Mouse (Mus musculus): ENCODE data around the gene Dnlz. TPM values are rescaled to one million over a fixed set of nuclear protein-coding genes. Genes with fewer than 3 reads are reported as not detected.
"Not testable (repeated sequence)": the region's sequence is repeated elsewhere in the genome, so short reads cannot be mapped to it uniquely, and the experiment has no call there.

Gene Dnlz
- 10 to 100 TPM; 27.7 to 29.4 TPM for total RNA-seq (2021)
- long read RNA-seq, experiment 1, transcript Dnlz-201 (3 exons, 2,916 nt), result major isoform, 36 of 95 reads
- long read RNA-seq, experiment 1, transcript Dnlz-202 (2 exons, 2,766 nt), result minor isoform, 34 of 95 reads
- long read RNA-seq, experiment 1, partial matches to known transcripts, result 2 of 95 reads
- long read RNA-seq, experiment 1, other reads (novel, unspliced or antisense), result 23 of 95 reads
- long read RNA-seq, experiment 2, transcript Dnlz-201 (3 exons, 2,916 nt), result major isoform, 35 of 93 reads
- long read RNA-seq, experiment 2, transcript Dnlz-202 (2 exons, 2,766 nt), result minor isoform, 24 of 93 reads
- long read RNA-seq, experiment 2, partial matches to known transcripts, result 17 of 93 reads
- long read RNA-seq, experiment 2, other reads (novel, unspliced or antisense), result 17 of 93 reads

DNA sequence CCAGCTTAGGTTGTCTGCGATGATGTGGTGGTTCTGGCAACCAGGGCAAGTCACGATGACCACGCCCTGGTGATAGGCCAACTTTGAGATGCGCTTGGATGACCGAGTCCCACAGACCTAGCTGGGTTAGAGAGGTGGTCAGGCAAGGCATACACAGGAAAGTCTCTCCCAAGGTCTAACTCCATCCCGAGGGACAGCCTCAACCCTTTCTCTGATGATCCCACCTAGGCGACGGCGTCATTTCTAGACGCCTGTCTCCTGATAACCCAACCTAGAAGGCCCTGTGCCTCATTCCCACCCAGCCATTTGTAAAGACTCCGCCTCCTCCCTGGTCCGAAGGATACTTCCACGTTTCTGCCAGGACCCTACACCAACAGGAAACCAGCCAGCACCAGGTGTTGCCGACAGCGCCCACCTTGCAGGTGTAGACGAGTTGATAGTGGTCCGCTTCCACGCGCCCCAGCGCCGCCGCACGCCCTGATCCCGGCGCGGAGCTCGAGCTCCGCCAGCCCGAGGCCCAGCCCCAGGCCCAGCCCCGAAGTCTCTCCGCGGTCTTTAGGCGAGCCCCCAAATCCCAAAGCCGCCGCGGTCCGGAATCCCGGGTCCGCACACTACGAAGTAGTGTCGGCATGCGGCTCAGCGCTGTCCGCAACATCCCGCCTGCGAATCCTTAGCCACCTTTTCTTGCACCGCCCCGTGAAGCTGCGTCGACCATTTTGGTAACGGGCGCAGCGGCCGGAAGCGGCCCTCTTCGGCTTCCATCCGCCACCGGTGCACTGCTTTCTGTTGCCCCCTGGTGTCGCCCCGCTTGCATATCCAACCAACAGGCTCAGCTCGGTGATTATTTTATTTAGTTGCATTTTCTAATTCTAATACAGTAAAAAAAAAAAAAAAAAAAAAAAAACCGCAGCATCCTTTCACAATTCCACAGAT lies at the start of gene Dnlz:
Dnlz (minus strand) TSS at position 753 of the 933 bp plus-strand sequence.
- DNase-seq (ENCODE audit: low spot score in 2 of 2), result peak; percentile 93 to 95

GRCm38 (mm10) chr2:26401023-26401422 lies 49.1 kb upstream of the Dnlz start:
- DNase-seq (ENCODE audit: low spot score in 2 of 2), result no peak

DNA sequence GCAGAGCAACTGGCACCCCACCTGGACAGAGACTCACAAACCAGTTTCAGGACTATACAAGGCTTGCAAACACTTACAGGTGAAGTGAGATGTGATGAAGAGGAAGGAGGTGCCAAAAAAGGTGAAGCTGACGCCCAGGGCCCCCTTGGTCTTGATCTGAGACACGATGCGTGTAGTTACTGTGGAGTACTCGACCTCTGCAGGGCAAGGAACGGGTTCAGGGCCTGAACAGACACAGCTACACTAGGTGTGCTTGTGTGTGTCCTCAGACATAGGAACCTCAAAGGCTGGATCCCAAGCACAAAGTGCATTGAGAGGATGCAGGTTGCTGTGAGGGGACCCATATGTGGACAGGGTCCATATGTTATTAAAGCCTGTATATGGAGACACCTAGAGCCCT lies 48.4 kb upstream of the Dnlz start:
- no peak for DNase-seq (ENCODE audit: low spot score in 2 of 2)

DNA sequence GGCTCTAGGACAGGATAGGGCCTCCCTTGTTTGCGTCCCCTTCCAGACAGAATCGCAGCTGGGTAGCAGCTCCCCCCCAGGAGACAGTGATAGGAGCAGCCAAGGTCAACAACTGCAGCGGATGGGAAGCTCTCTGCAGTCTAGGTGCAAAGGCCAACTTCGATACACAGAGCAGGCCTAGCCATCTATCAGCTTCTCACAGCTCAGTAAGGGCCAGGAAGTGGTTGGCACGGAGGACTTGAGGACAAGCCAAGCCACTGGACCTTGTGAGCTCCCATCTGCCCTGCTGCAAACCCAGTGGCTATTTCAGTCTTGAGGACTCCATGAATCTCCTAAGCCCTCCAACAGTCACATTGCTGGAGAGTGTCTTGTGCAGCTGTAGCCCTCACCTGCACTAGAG lies 47.7 kb upstream of the Dnlz start:
- DNase-seq (ENCODE audit: low spot score in 2 of 2), result no peak

DNA sequence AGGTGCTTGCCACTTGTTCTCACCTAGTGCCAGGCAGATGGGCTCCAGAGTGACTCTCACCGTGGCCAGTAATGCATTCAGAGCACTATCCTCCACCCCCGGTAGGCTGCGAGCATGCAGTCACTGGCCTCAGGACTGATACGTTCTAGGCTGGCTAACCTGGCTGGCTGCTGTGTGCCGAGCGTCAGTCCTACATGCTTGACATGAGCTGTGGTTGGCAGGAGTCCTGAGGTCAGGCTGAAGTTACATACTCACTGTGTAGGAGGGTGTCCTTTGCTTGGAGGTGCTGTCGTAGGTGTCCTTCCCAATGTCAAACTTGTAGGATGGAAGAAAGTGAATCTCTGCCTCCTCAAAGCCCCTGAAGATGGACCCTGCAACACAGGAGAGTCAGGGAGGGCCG lies 47.1 kb upstream of the Dnlz start:
- DNase-seq (ENCODE audit: low spot score in 2 of 2), result no peak

- DNase-seq (ENCODE audit: low spot score in 2 of 2), result no peak
These were observed 39.7 kb upstream of the Dnlz start for GRCm38 (mm10) chr2:26391617-26392016.

DNA sequence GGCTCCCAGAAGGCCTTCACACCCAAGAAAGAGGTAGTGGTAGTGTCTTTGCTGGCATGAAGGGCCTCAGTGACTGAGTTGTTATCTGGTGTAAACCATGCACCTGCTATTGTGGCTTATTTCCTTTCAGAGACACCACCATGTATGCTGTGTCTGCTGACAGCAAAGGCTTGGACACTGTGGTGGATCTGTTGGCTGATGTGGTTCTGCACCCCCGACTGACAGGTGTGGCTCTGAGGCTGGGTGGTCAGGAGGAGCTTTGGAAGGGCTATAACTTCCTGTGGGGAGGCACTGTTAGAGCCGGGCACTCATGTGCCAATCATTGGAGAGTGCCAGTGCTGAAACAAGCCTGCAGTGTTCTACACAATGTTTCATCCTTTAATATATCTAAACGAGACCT lies 39.0 kb upstream of the Dnlz start:
- no peak for DNase-seq (ENCODE audit: low spot score in 2 of 2)

GRCm38 (mm10) chr2:26389154-26389690 lies 37.3 kb upstream of the Dnlz start, which contains the start of the genes Entr1 and Pmpca:
Gene Entr1 (minus strand): TSS chr2:26389316.
Gene Pmpca (plus strand): TSS chr2:26389339.
- DNase-seq (ENCODE audit: low spot score in 2 of 2), result peak; percentile 82 to 88

DNA sequence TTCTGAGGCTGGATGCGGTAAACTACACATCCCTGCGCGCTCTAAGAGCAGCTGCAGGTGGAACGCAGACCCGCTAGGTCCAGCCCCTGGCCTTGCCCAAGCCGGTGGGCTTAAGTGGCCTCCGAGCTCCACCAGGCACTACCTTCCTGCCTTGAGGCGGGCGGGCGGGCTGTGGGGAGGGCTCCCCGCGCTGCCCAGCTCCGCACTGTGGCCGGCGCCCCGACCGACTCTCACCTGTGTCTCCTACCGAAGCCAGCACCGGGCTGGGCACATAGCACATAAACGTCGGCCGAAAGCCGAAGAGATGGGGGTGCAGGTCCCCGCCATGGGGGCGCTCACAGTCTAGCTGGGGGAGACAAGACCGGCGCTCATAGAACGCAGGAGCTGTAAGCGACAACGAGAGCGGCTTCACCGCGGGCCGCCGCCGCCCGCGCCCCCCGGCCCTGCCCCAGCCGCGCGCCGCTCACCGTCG lies 36.8 kb upstream of the Dnlz start:
- DNase-seq (ENCODE audit: low spot score in 2 of 2), result no peak

DNA sequence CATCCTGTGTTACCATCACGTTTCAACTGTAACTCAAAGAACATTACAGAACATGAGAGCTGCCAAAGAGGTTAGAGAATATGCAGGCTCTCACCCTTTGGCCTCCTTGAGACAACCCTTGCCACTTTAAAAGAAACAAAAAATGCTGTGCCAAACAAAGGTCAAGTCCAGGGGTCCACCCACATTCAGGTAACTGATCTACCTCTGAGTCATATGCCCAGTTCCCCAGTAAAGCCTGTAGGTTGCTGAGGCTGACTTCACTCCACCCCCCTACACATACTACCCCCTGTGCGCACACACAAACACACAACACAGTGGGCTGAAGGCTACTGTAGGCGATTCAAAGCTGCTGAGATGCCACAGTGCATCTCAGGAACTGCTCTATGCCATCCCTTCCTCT lies 35.8 kb upstream of the Dnlz start:
- no peak for DNase-seq (ENCODE audit: low spot score in 2 of 2)

DNA sequence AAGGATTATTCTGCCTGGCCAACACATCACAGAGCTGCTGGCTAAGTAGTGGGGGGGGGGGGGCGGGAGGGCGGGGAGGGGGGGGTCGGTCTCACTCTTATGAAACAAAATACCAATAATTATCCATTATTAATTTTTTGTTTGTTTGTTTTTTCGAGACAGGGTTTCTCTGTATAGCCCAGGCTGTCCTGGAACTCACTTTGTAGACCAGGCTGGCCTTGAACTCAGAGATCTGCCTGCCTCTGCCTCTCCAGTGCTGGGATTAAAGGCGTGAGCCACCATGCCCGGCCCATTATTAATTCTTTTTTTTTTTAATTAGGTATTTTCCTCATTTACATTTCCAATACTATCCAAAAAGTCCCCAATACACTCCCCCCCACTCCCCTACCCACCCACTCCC lies 29.0 kb upstream of the Dnlz start:
- DNase-seq (ENCODE audit: low spot score in 2 of 2), result not testable (repeated sequence)

GRCm38 (mm10) chr2:26380131-26380771 lies 28.3 kb upstream of the Dnlz start, which contains the start of gene Snapc4:
Gene Snapc4 (minus strand): TSS chr2:26380653.
- peak; percentile 84 to 89 for DNase-seq (ENCODE audit: low spot score in 2 of 2)

GRCm38 (mm10) chr2:26372396-26372795 lies 20.5 kb upstream of the Dnlz start:
- DNase-seq (ENCODE audit: low spot score in 2 of 2), result no peak

GRCm38 (mm10) chr2:26368572-26368971 lies 16.7 kb upstream of the Dnlz start:
- DNase-seq (ENCODE audit: low spot score in 2 of 2), result no peak

- no peak for DNase-seq (ENCODE audit: low spot score in 2 of 2)
These were observed 16.0 kb upstream of the Dnlz start for GRCm38 (mm10) chr2:26367911-26368310.

GRCm38 (mm10) chr2:26364738-26365465 lies 13.0 kb upstream of the Dnlz start:
- no peak for DNase-seq (ENCODE audit: low spot score in 2 of 2)

DNA sequence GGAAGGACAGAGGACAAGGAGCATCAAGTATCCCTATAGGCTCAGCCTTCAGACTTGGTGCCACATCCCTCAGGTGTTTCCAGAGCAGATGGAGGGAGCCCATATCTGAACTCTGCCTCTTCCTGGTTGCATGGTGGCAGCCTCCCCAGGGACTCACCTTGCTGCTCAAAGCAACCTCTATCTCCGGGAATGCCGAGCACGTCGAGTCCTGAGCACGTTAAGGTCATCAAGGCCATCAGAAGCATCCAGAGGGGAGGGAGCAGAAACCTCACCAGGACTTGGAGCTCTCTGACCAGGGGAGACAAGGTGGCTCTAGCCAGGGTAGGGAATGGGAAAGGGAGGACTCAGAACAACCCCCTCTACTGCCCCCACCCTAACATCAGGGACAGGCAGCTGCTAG lies 11.6 kb upstream of the Dnlz start:
- DNase-seq (ENCODE audit: low spot score in 2 of 2), result no peak

DNA sequence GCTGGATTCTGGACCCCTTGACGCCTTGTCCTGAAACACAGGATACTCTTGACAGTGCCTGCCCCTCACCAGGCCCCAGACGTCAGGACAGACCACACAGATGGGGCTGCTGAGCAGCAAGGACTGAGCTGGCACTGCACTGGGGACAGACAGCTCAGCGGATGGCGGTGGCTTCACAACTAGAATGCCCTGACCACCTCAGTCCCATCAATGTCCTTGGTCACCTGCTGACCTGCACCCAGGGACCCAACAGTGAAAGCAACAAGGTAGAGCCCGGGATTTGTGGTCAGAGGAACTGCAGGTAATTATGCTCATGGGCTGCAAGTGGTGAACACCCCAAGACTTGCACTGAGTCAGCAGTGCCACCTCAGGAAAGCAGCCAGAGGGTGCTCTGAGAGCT lies 11.1 kb upstream of the Dnlz start:
- DNase-seq (ENCODE audit: low spot score in 2 of 2), result no peak

DNA sequence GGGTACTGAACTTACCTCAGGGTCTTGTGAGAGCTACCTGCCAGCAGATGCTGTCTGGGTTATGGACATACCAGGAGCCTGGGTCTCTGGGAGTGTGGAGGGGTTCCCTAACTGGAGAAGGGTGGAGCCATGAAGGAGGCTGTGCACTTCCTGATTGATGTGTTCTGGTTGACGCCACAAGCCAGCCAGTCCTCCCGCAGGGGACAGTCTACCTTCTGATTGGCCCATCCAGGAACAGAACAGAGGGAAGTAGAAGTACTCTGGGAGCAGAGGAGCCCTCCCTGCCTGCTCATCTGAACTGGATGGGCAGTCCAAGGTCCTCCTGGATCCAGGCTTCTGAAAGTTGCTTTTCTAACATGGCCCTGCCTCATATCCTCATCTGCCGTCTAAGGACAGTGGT lies 8.9 kb upstream of the Dnlz start, which contains the start of gene Card9:
Card9 (minus strand) TSS at position 147 of the 400 bp plus-strand sequence.
- no peak for DNase-seq (ENCODE audit: low spot score in 2 of 2)

DNA sequence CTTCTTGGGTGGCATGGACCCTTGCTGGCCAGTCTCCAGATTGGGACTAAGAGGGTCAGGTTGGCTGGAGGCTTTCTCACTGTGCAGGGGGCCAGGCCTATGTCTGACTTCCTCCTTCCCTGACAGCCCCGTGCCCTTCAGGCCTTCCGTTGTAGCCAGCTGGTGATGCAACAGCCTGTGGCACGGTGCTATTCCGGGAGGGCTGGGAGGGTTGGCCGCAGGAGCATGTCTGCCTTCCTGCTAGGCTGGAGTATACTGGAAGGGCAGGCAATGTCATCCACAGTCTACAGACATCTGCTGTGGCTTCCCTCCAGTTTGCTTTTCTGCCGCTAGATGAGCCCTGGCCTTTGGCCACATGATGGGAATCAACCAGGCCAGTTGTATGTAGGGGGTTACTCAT lies 8.1 kb upstream of the Dnlz start:
- peak in 1 of 2 experiments; percentile 1 for DNase-seq (ENCODE audit: low spot score in 2 of 2)
